Mouse (Mus musculus) embryonic facial prominence, embryonic 10.5 days (tissue): ENCODE measurements around the gene Gpcpd1. TPM values are rescaled to one million over a fixed set of nuclear protein-coding genes. Genes with fewer than 3 reads are reported as not detected.

Experiments
- DNase-seq: peaks from one replicate; pipeline ENCODE4 v3.0.0-alpha.2; 2017; ENCODE audit warnings: low spot score
- H3K27ac ChIP-seq: fragments of 300-500 bp; sonication (generic); replicated peaks from 2 replicates; pipeline ENCODE4 v1.5.1; 2016; ENCODE audit warnings: mild to moderate bottlenecking
- H3K27me3 ChIP-seq: fragments of 300-500 bp; sonication (generic); replicated peaks from 2 replicates; pipeline ENCODE4 v1.6.1; 2016; ENCODE audit warnings: low read depth, mild to moderate bottlenecking; ENCODE audit not compliant: poor library complexity, severe bottlenecking
- H3K36me3 ChIP-seq: fragments of 300-500 bp; sonication (generic); replicated peaks from 2 replicates; pipeline ENCODE4 v1.6.1; 2016; ENCODE audit warnings: mild to moderate bottlenecking, moderate library complexity
- H3K4me1 ChIP-seq: fragments of 300-500 bp; sonication (generic); 2 replicates; pipeline ENCODE4 v1.6.1; 2016
- H3K4me3 ChIP-seq: fragments of 300-500 bp; sonication (generic); 2 replicates; pipeline ENCODE4 v1.5.1; 2016; ENCODE audit warnings: mild to moderate bottlenecking, moderate library complexity
- H3K9me3 ChIP-seq: fragments of 300-500 bp; sonication (generic); 2 replicates; pipeline ENCODE4 v1.6.1; 2016; ENCODE audit warnings: mild to moderate bottlenecking
- WGBS: fragments of 180-500 bp; shearing (Covaris S2); methylation state at CpG from one replicate; pipeline ENCODE4 v1.1.7; 2016; 5-methylcytosine and 5-hydroxymethylcytosine counted together
- polyA plus RNA-seq: library from polyadenylated mRNA; unstranded; fragments of >200 nt; fragmentation: Nextera tagmentation; extraction: Ambion mirVana; gene quantifications from 2 replicates; pipeline ENCODE4 v1.2.1, GENCODE M21; 2016

The Gpcpd1 gene
- polyA plus RNA-seq, 1 experiment from 2014 or later, result 33.3 TPM

DNA sequence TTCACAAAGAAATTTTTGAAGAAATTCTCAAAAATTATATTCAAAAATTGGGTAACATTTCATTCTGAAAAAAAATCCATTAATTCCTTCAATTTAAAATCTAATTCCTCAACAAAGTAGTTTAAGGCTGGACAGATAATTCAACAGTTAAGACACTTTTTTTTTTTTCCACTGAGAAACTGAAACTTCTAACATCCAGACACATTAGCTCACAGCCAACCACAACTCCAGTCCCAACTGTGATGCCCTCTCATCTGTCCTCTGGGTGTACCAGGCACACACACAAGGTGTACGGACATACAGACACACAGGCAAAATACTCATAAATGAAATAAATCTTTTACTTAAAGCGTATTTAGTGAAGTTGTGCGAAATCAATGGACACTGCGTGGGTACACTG lies 25.7 kb downstream of the Gpcpd1 start:
- Histone ChIP-seq H3K36me3 (peaks cover 42% of the 10 kb centered on the region), H3K4me3 (no peak overlapping the region), H3K9me3 (no peaks in the 10 kb centered on the region), H3K27ac (no peak overlapping the region), H3K27me3 (no peaks in the 10 kb centered on the region), H3K4me1 (no peaks in the 10 kb centered on the region)
- DNase-seq, result no peak
- 95% methylated on average over 4 of the region's 4 CpGs for WGBS

DNA sequence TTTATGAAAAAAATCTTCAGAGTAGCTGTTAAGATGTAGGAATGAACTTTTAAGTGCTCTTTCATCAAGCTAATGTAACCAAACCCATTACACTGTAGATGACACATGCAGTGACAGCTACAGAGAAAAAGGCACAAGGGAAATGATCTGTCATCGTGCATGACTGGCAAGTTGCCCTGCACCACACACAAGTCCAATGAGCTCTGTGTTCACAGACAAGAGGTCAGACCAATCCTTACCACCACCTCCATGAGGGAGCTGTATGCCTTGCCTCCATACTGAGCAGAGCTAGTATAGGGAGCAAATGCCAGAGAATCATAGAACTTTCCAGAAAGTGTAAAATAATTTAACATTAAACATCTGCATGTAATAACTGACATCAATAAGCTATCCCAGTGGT lies 59.7 kb downstream of the Gpcpd1 start:
- Histone ChIP-seq H3K4me3 (no peak overlapping the region), H3K4me1 (peaks cover 18% of the 10 kb centered on the region), H3K36me3 (peaks cover 41% of the 10 kb centered on the region), H3K27me3 (no peaks in the 10 kb centered on the region), H3K9me3 (no peaks in the 10 kb centered on the region), H3K27ac (no peak overlapping the region)
- no peak for DNase-seq
- 87% methylated on average over 1 of the region's 1 CpGs for WGBS

DNA sequence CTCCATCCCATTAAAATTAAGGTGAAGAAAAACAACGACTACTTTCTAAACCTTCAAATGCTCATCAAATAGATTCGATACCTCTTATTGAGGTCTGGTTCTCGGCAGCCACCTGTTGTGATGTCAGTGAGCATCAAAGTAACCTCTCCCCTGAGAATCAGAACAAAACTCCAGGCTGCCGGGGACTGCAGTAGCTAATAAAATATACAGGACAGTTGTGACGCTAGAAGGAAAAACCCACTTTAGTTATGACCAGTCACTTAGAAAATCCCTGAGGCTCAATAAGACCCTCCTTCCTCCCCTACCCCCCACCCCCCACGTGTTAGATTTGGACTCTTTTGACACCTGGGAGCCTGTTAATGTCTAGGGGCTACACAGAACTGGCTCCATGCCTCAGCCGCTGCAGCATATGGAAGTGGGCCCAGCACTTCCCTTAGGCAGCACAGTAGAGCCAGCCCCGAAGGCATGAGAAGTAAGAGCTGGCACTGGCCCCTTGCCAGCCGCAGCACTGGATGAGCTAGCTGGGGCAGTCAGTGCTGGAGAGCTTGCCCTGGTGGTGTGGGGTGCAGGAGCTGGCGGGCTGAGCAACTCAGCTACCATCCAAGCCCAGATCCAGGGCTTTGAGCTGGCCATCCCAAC lies 60.5 kb downstream of the Gpcpd1 start:
- 75% methylated on average over 10 of the region's 10 CpGs for WGBS
- no peak for DNase-seq
- Histone ChIP-seq H3K36me3 (peaks cover 34% of the 10 kb centered on the region), H3K27ac (peak overlapping the region; percentile 40; the same call in 1 of the 2 replicates), H3K4me3 (no peak overlapping the region), H3K4me1 (peaks cover 18% of the 10 kb centered on the region), H3K27me3 (no peaks in the 10 kb centered on the region), H3K9me3 (no peaks in the 10 kb centered on the region)

DNA sequence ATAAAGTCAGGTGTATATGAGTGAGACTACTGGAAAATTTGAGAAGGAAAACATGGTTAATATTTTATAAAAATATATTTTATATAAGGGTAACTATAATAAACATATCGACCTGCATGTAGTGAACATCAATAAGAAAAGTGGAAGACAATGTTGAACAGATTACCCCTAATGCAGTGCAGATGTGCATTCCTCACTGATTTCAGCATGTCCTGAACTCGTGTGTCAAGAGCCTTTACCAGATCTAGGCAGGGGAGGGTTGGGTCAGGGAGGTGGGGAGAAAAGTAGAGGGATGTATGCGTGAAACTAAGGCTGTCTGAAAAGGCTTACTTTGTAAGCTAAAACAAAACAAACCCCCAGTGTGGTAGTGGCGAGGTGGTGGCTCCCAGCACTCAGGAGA lies 61.4 kb downstream of the Gpcpd1 start:
- 38% methylated on average over 4 of the region's 4 CpGs for WGBS
- peaks cover 25% of the 10 kb centered on the region for H3K36me3 ChIP-seq
- DNase-seq, result peak; percentile 39

DNA sequence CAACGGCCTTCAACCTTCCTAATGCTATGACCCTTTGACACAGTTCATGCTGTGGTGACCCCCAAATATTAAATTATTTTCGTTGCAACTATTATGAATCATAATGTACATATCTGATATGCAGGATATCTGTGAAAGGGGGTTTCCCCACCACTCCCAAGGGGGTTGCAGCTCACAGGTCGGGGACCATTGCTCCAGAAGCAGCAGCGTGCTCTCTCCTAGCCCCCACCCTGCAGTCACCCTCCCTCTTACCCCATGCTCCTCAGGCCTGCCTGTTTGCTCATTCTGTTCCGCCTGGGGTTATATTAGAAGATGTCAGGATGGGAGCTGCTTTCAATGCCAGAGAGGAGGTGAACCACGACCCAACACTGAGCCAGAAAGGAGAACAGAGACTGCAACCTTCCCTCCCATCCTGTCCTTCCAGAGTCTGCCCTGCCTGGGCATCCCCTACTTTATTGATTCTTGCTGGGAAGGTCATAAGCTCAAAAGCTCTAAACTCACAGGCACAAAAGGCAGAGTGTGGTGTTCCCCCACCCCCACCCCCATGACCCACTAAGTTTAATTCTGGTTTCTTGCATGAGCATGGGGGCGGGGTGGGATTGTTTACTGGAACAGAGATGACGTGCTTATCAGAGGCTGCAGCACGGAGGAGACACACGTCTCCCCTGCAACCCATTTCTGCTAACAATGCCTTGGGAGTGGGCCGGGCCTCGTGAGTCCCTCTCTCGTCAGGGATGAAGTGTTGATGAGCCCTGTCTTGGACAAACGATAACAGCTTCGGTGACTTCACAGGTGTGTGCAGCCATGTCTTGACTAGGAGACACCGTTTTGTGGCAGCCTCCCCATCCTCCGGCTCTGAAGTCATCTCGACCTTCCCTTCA lies 69.3 kb downstream of the Gpcpd1 start:
- Histone ChIP-seq H3K4me1 (peaks cover 10% of the 10 kb centered on the region), H3K27ac (no peak overlapping the region), H3K4me3 (no peak overlapping the region), H3K9me3 (no peaks in the 10 kb centered on the region), H3K27me3 (no peaks in the 10 kb centered on the region), H3K36me3 (no peaks in the 10 kb centered on the region)
- no peak for DNase-seq
- 75% methylated on average over 18 of the region's 18 CpGs for WGBS

More for the DNA sequence above, 61.4 kb downstream of the Gpcpd1 start:
- H3K9me3 ChIP-seq, result no peaks in the 10 kb centered on the region
- H3K27me3 ChIP-seq, result no peaks in the 10 kb centered on the region
- H3K4me3 ChIP-seq, result no peak overlapping the region
- H3K4me1 ChIP-seq, result peaks cover 18% of the 10 kb centered on the region
- H3K27ac ChIP-seq, result peak overlapping the region; percentile 54; the same call in 1 of the 2 replicates

DNA sequence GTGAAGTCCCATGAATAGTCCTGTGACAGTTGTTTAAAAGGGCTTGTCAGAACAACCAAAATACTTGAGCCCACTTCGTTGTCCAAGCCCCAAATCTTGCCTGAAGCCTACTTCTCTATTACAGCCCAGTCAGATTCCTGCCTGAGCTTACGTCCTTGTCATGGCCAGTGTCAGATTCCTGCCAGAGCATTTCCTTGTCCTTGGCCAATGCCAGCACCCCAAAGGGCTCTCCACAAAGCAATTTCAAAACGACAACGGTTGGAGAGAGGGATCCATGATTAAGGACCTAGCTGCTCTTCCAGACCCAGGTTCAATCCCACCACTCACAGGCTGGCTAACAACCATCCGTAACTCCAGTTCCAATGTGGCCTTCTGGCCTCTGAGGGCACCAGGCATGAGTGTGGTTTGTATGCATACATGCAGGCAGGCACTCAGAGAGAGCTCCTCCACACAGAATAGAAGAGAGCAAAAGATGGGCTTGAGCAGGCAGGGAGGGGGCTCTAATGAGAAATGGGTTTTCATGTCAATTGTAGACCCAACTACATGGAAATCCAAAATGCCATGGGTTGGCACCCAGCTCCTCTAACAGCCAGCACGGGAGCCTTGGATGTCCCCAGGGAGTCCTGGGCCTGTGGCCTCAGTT lies 70.2 kb downstream of the Gpcpd1 start:
- H3K4me1 ChIP-seq, result peaks cover 14% of the 10 kb centered on the region
- no peaks in the 10 kb centered on the region for H3K9me3 ChIP-seq
- no peaks in the 10 kb centered on the region for H3K36me3 ChIP-seq
- WGBS, result 82% methylated on average over 6 of the region's 6 CpGs
- DNase-seq, result no peak
- no peak overlapping the region for H3K27ac ChIP-seq
- H3K27me3 ChIP-seq, result no peaks in the 10 kb centered on the region
- H3K4me3 ChIP-seq, result no peak overlapping the region

DNA sequence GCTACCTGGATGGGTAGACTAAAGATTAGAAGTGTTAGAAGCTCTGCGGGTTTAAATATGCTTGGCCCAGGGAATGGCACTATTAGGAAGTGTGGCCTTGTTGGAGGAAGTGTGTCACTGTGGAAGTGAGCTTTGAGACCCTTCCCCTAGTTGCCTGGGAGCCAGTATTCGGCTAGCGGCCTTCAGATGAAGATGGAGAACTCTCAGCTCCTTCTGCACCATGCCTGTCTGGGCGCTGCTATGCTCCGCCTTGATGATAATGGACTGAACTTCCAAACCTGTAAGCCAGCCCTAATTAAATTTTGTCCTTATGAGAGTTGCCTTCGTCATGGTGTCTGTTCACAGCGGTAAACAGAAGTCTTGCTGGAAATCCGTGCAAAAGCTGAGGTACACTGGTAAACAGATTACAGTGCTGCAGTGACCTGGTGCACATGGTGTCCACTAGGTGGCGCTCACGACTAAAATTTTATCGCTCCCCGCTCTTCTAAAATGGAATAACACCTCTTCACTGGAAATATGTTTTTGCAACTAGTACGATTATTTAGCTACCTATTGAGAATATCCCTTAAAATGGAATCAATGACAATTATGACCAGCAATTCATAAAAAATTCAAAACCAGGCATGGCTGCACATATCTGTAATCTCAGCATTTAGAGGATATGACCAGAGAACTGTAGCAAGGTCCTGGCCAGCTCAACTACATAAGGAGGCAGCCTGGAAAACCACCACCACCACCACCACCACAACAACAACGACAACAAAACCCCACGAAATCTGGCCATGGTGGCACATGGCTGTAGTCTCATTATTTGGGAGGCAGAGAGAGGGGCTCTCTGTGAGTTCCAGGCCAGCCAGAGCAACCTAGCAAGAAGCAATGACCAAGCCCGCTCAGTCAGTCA lies 71.1 kb downstream of the Gpcpd1 start:
- WGBS, result 32% methylated on average over 16 of the region's 16 CpGs
- H3K36me3 ChIP-seq, result no peaks in the 10 kb centered on the region
- H3K27me3 ChIP-seq, result no peaks in the 10 kb centered on the region
- no peak overlapping the region for H3K27ac ChIP-seq
- peaks cover 17% of the 10 kb centered on the region for H3K4me1 ChIP-seq
- no peaks in the 10 kb centered on the region for H3K9me3 ChIP-seq
- H3K4me3 ChIP-seq, result no peak overlapping the region
- peak; percentile 77 for DNase-seq

DNA sequence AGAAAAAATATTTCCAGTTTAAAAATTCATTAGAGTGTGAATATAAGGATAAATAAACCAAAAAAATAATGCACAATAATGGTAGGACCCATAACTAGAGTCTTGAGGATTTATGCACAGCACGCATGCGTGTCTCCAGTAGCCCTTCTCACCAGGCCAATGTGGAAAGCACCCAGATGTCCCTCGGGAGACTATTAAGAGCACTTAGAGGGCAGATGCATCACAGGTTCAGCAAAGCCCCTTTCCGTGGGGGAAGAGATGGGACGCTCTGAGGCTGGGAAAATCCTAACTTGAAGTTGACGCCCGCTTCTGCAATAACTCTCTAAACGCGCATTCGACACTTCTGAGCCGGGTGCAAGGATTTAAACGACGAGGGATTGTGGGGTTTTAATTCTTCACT lies 71.9 kb downstream of the Gpcpd1 start:
- DNase-seq, result no peak
- peaks cover 17% of the 10 kb centered on the region for H3K4me1 ChIP-seq
- no peaks in the 10 kb centered on the region for H3K36me3 ChIP-seq
- no peaks in the 10 kb centered on the region for H3K27me3 ChIP-seq
- no peak overlapping the region for H3K27ac ChIP-seq
- no peak overlapping the region for H3K4me3 ChIP-seq
- 86% methylated on average over 13 of the region's 13 CpGs for WGBS
- no peaks in the 10 kb centered on the region for H3K9me3 ChIP-seq

DNA sequence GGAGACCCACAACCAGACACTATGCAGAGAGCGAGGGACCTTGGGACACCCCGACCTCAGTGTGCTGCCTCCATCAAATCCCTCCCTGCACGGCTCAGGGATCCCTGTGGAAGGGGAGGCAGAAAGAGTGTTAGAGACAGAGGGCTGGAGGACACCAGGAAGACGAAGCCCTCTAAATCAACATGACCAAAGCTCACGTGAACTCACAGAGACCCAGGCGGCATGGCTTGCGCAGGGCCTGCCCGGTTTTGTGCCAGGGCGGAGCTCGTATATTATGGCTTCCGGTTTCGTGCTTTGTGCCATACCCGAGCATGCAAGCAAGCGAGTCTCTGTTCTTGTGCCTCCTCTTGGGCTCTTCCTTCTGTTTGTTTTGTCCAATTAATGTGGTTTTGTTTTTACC lies 72.5 kb downstream of the Gpcpd1 start:
- Histone ChIP-seq H3K36me3 (no peaks in the 10 kb centered on the region), H3K4me3 (no peak overlapping the region), H3K4me1 (peaks cover 17% of the 10 kb centered on the region), H3K27ac (no peak overlapping the region), H3K27me3 (no peaks in the 10 kb centered on the region), H3K9me3 (no peaks in the 10 kb centered on the region)
- WGBS, result 88% methylated on average over 14 of the region's 14 CpGs
- no peak for DNase-seq

DNA sequence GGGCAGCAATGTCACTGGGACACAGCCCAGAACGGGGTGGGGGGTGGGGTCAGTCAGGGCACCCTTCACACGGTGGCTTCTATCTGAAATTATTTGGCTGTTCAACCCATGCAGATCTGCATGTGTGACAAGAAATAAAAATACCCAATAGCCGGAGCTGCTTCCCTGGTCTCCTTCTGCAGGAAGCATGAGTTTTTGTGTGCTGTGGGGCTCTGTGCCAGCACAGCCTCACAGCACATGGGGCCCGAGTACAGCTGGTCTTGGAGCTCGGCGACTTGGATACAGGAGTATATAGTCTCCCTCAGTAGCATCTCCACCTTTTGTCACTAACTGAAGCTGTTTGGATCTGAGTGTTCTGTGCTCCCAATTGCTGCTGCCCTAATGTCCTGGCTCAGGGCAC lies 73.2 kb downstream of the Gpcpd1 start:
- no peak for DNase-seq
- no peaks in the 10 kb centered on the region for H3K27me3 ChIP-seq
- H3K4me1 ChIP-seq, result peaks cover 17% of the 10 kb centered on the region
- no peak overlapping the region for H3K27ac ChIP-seq
- no peak overlapping the region for H3K4me3 ChIP-seq
- H3K9me3 ChIP-seq, result no peaks in the 10 kb centered on the region
- WGBS, result 74% methylated on average over 6 of the region's 6 CpGs
- no peaks in the 10 kb centered on the region for H3K36me3 ChIP-seq

DNA sequence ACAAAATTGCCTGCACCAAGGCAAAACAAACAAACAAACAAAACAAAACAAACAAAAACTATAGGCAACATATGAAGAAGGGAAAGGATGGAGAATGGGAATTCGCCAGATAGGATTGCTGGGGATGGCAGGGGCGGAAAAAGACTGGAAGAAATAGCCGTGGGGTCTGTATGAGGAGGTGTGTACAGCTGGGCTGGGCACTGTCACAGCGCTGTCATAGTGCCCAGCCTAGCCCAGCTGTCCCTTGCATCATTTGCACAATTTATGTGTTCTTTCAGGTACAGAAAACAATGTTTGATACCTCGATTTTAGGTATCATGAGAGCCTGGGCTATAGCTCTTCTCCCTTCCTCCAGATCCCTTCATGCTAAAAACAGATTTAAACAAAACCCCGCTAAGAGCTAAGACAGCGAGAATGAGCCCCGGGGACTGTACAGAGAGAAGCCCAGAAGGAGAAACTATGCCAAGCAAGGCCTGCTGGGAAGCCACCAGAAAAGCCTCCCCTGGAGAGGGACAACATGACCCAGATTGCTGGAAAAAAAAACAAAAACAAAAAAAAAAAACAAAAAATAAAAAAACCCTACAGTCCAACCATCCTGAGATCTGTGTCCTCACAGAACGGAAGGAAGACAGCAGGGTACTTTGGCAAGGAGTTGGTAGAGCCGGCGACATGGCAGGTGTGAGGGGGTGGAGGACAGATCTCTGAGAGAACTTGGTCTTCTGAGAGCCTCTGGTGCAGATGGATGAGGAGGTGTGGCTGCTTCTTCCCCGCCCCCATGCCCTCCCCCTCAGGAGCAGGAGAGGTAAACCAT lies 74.0 kb downstream of the Gpcpd1 start:
- Histone ChIP-seq H3K36me3 (no peaks in the 10 kb centered on the region), H3K4me3 (no peak overlapping the region), H3K9me3 (no peaks in the 10 kb centered on the region), H3K27ac (no peak overlapping the region), H3K27me3 (no peaks in the 10 kb centered on the region), H3K4me1 (peaks cover 17% of the 10 kb centered on the region)
- 76% methylated on average over 12 of the region's 12 CpGs for WGBS
- DNase-seq, result no peak
